Mouse (Mus musculus): ENCODE data around the gene Fn1. TPM values are rescaled to one million over a fixed set of nuclear protein-coding genes. Genes with fewer than 3 reads are reported as not detected.
A peak's percentile ranks its signal among the peaks of the same experiment; 100 is the strongest.

Gene Fn1
- polyA plus RNA-seq, 2 experiments = 232 to 628 TPM

DNA sequence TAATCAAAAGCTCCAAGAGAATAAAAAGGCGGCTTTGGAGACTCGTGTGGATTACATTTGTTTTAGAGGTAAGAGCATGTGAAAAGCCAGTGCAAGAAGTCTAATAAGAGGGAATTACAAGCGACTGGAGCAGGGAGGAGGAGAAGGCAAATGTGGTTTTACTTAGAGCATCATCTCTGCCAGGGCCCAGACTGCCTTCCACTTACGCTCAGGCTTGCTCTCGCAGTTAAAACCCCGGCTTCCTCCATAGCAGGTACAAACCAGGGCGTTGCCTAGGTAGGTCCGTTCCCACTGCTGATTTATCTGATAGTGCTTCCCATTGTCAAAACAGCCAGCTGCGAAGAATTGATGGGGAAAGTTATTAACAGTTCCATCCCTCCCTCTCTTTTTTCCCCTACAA, 1.7 kb downstream of the Fn1 start:
- DNase-seq (ENCODE audit: low spot score) = peak; percentile 72

DNA sequence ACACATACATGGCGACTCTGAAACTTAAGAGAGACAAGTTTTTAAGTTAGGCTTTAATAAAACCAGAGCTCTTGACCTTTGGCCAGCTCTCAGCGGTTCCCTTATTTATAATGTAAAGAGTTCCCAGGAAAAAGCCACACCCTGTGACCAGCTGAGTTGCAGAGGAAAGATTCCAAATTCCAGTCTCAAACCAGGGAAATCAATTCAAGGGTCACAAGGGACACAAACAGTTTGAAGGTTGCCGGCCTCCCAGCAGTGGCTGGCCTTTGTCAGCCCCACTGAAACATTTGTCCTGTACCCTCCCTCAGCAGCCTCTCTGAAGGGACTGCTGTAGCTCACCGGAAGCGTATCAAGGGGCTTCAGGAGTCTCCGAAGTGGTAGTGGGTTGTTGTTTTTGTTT, 2.3 kb downstream of the Fn1 start:
- TF ChIP-seq POLR2A (IDR thresholded peaks at IDR 0.05; ENCODE audit: borderline replicate concordance, extremely low read depth, insufficient read depth, insufficient read length) = no peak
- Histone ChIP-seq H3K4me3 (replicated peaks; ENCODE audit: low read length) (peak overlapping the region; percentile 88), H3K27ac (replicated peaks; ENCODE audit: low read depth, low read length) (no peak overlapping the region), H3K9ac (ENCODE audit: low read depth, low read length, severe bottlenecking) (peak overlapping the region; percentile 85), H3K9me3 (ENCODE audit: control insufficient read depth, low read length) (no peaks in the 10 kb centered on the region), H3K27me3 (ENCODE audit: control insufficient read depth, insufficient read depth, low read length) (no peaks in the 10 kb centered on the region), H3K4me2 (replicated peaks; ENCODE audit: low read depth, low read length, severe bottlenecking) (peak overlapping the region; percentile 92), H3K36me3 (ENCODE audit: control insufficient read depth, insufficient read depth, low read length) (peaks cover 46% of the 10 kb centered on the region), H3K4me1 (ENCODE audit: control insufficient read depth, insufficient read depth, low read length) (peaks cover 17% of the 10 kb centered on the region)
- WGBS = 20% methylated on average over 6 of the region's 6 CpGs
- ATAC-seq (ENCODE audit: low FRiP score, low read depth) = no peak
- DNase-seq (ENCODE audit: low spot score) = peak; percentile 34

More for the DNA sequence above, 1.7 kb downstream of the Fn1 start:
- 11% methylated on average over 9 of the region's 9 CpGs for WGBS
- peak overlapping the region; percentile 14; the same call in 1 of the 2 replicates for H3K27ac ChIP-seq (replicated peaks; ENCODE audit: low read depth, low read length)
- peak overlapping the region; percentile 85 for H3K9ac ChIP-seq (ENCODE audit: low read depth, low read length, severe bottlenecking)
- H3K4me1 ChIP-seq (ENCODE audit: control insufficient read depth, insufficient read depth, low read length) = peaks cover 19% of the 10 kb centered on the region
- no peak for TF ChIP-seq POLR2A (IDR thresholded peaks at IDR 0.05; ENCODE audit: borderline replicate concordance, extremely low read depth, insufficient read depth, insufficient read length)
- peaks cover 41% of the 10 kb centered on the region for H3K36me3 ChIP-seq (ENCODE audit: control insufficient read depth, insufficient read depth, low read length)
- no peak for ATAC-seq (ENCODE audit: low FRiP score, low read depth)
- H3K9me3 ChIP-seq (ENCODE audit: control insufficient read depth, low read length) = no peaks in the 10 kb centered on the region
- H3K4me3 ChIP-seq (replicated peaks; ENCODE audit: low read length) = peak overlapping the region; percentile 88
- H3K4me2 ChIP-seq (replicated peaks; ENCODE audit: low read depth, low read length, severe bottlenecking) = peak overlapping the region; percentile 92
- H3K27me3 ChIP-seq (ENCODE audit: control insufficient read depth, insufficient read depth, low read length) = no peaks in the 10 kb centered on the region

DNA sequence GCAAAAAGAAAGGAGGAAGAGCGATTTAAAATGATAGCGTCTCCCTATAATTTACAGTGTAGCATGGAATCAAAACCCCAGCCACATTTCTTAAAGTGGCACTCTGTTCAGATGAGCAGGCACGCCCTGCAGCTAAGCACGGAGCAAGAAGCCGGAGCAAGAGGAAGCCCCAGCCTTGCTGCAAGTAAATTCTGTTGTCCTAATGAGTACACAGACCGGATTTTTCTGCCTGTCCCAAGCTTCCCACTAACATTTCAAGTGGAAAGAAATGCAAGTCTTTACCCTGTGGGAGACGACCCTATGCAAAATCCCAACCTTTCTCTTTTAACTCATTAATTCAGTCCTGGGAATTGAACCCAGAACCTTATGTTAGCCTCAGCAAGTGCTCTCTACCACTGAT, 4.8 kb downstream of the Fn1 start:
- Histone ChIP-seq H3K27ac (replicated peaks; ENCODE audit: low read depth, low read length) (no peak overlapping the region), H3K27me3 (ENCODE audit: control insufficient read depth, insufficient read depth, low read length) (no peaks in the 10 kb centered on the region), H3K4me2 (replicated peaks; ENCODE audit: low read depth, low read length, severe bottlenecking) (no peak overlapping the region), H3K4me1 (ENCODE audit: control insufficient read depth, insufficient read depth, low read length) (peaks cover 10% of the 10 kb centered on the region), H3K4me3 (replicated peaks; ENCODE audit: low read length) (no peak overlapping the region), H3K9me3 (ENCODE audit: control insufficient read depth, low read length) (no peaks in the 10 kb centered on the region), H3K9ac (ENCODE audit: low read depth, low read length, severe bottlenecking) (no peak overlapping the region), H3K36me3 (ENCODE audit: control insufficient read depth, insufficient read depth, low read length) (peaks cover 72% of the 10 kb centered on the region)
- ATAC-seq (ENCODE audit: low FRiP score, low read depth) = no peak
- TF ChIP-seq POLR2A (IDR thresholded peaks at IDR 0.05; ENCODE audit: borderline replicate concordance, extremely low read depth, insufficient read depth, insufficient read length) = no peak
- WGBS = 86% methylated on average over 7 of the region's 7 CpGs
- DNase-seq (ENCODE audit: low spot score) = no peak

DNA sequence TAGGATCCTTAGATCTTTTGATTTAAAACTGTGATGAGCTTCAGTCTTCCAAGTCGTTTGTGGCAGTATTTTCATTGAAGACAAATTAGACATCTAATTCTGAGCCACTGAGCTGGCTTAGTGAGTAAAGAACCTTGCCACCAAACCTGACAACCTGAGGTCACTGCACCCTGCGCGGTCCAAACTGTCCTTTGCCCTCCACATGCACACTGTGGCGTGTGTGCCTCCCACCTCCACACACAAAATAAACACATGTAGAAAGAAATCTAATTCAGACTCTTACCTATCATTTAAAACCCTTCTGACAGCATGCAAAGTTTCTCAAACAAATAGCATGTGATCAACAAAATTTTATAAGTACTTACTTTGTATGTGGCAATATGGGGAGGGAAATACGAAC, 6.2 kb downstream of the Fn1 start:
- H3K9me3 ChIP-seq (ENCODE audit: control insufficient read depth, low read length) = no peaks in the 10 kb centered on the region
- H3K36me3 ChIP-seq (ENCODE audit: control insufficient read depth, insufficient read depth, low read length) = peaks cover 86% of the 10 kb centered on the region
- H3K4me1 ChIP-seq (ENCODE audit: control insufficient read depth, insufficient read depth, low read length) = peaks cover 10% of the 10 kb centered on the region
- H3K27ac ChIP-seq (replicated peaks; ENCODE audit: low read depth, low read length) = no peak overlapping the region
- no peaks in the 10 kb centered on the region for H3K27me3 ChIP-seq (ENCODE audit: control insufficient read depth, insufficient read depth, low read length)
- ATAC-seq (ENCODE audit: low FRiP score, low read depth) (no peak), DNase-seq (ENCODE audit: low spot score) (no peak)
- H3K9ac ChIP-seq (ENCODE audit: low read depth, low read length, severe bottlenecking) = no peak overlapping the region
- no peak overlapping the region for H3K4me3 ChIP-seq (replicated peaks; ENCODE audit: low read length)
- no peak overlapping the region for H3K4me2 ChIP-seq (replicated peaks; ENCODE audit: low read depth, low read length, severe bottlenecking)
- 81% methylated on average over 5 of the region's 5 CpGs for WGBS
- TF ChIP-seq POLR2A (IDR thresholded peaks at IDR 0.05; ENCODE audit: borderline replicate concordance, extremely low read depth, insufficient read depth, insufficient read length) = no peak

DNA sequence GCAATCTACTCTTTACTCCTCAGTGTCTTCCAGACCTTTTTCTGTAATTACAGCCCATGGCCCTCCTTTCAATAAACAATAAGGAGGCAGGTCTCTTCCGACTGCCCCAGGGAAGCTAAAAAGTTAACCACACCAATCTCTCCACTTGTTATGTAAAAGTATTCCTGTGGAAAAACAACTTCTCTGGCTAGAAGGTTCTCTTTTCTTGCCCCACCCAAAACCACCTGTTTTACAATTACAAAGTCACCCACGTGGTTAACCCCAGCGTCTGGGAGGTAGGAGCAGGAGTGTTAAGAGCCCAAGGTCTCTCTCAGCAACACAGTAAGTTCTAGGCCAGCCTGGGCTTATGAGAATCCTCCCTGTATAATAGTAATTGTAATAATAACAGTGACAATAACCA, 7.0 kb downstream of the Fn1 start:
- no peak for ATAC-seq (ENCODE audit: low FRiP score, low read depth)
- no peak overlapping the region for H3K9ac ChIP-seq (ENCODE audit: low read depth, low read length, severe bottlenecking)
- no peaks in the 10 kb centered on the region for H3K9me3 ChIP-seq (ENCODE audit: control insufficient read depth, low read length)
- H3K36me3 ChIP-seq (ENCODE audit: control insufficient read depth, insufficient read depth, low read length) = peaks cover 94% of the 10 kb centered on the region
- no peak overlapping the region for H3K4me2 ChIP-seq (replicated peaks; ENCODE audit: low read depth, low read length, severe bottlenecking)
- no peak overlapping the region for H3K27ac ChIP-seq (replicated peaks; ENCODE audit: low read depth, low read length)
- no peaks in the 10 kb centered on the region for H3K27me3 ChIP-seq (ENCODE audit: control insufficient read depth, insufficient read depth, low read length)
- H3K4me3 ChIP-seq (replicated peaks; ENCODE audit: low read length) = no peak overlapping the region
- TF ChIP-seq POLR2A (IDR thresholded peaks at IDR 0.05; ENCODE audit: borderline replicate concordance, extremely low read depth, insufficient read depth, insufficient read length) = no peak
- DNase-seq (ENCODE audit: low spot score) = no peak
- 61% methylated on average over 3 of the region's 3 CpGs for WGBS
- H3K4me1 ChIP-seq (ENCODE audit: control insufficient read depth, insufficient read depth, low read length) = peaks cover 9% of the 10 kb centered on the region

DNA sequence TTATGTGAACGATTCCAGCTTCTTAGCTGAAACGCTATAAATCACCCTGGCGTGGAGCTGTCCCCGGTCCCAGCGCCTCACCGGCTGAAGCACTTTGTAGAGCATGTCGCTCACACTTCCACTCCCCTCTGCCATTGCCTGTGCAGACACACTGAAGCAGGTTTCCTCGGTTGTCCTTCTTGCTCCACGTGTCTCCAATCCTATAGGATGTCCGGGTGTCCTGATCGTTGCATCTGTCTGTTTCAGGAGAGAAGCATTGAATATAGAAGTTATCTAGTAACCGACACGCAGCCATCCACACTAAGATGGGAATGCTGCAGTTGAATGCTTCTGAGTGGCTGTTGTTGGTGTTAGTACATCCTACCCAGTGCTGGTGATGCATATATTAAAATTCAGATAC, 7.5 kb downstream of the Fn1 start:
- no peak for DNase-seq (ENCODE audit: low spot score)
- 88% methylated on average over 13 of the region's 13 CpGs for WGBS
- Histone ChIP-seq H3K4me1 (ENCODE audit: control insufficient read depth, insufficient read depth, low read length) (peaks cover 4% of the 10 kb centered on the region), H3K4me3 (replicated peaks; ENCODE audit: low read length) (no peak overlapping the region), H3K27me3 (ENCODE audit: control insufficient read depth, insufficient read depth, low read length) (no peaks in the 10 kb centered on the region), H3K9me3 (ENCODE audit: control insufficient read depth, low read length) (no peaks in the 10 kb centered on the region), H3K36me3 (ENCODE audit: control insufficient read depth, insufficient read depth, low read length) (peaks cover 94% of the 10 kb centered on the region), H3K4me2 (replicated peaks; ENCODE audit: low read depth, low read length, severe bottlenecking) (no peak overlapping the region), H3K9ac (ENCODE audit: low read depth, low read length, severe bottlenecking) (no peak overlapping the region), H3K27ac (replicated peaks; ENCODE audit: low read depth, low read length) (no peak overlapping the region)
- ATAC-seq (ENCODE audit: low FRiP score, low read depth) = no peak
- TF ChIP-seq POLR2A (IDR thresholded peaks at IDR 0.05; ENCODE audit: borderline replicate concordance, extremely low read depth, insufficient read depth, insufficient read length) = no peak
